Mouse (Mus musculus): ENCODE measurements around the gene Dhx37. TPM values are rescaled to one million over a fixed set of nuclear protein-coding genes. Genes with fewer than 3 reads are reported as not detected.
"Not testable (repeated sequence)": the region's sequence is repeated elsewhere in the genome, so short reads cannot be mapped to it uniquely, and the experiment has no call there.

The Dhx37 gene
- polyA plus RNA-seq, 1 experiment from 2014 or later, result 12.9 TPM

DNA sequence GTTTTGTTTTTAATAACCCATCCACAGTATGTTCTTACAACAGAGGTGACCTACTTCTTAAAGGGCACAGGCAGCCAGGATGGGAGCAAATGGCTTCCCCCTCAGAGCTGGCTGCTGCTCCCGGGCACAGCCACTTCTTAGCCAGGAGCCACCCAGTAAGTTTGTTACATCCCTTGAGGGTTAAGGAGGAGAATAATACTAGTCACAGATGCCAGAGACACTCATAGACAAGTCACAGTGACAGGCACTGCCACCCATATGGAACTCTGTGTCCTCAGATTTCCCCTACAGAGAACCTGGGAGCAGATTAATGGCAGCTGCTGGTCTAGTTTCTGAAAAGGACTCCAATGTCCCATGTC lies 41.3 kb downstream of the Dhx37 start:
- 39% methylated on average over 1 of the region's 1 CpGs for WGBS
- H3K4me3 ChIP-seq, result peak overlapping the region; percentile 14; the same call in 1 of the 2 replicates
- H3K9ac ChIP-seq, result peak overlapping the region; percentile 53
- H3K27ac ChIP-seq, result peak overlapping the region; percentile 99
- H3K36me3 ChIP-seq, result peaks cover 4% of the 10 kb centered on the region; the same call in 1 of the 2 replicates
- no peak for ATAC-seq (ENCODE audit: low FRiP score, low read depth)
- peaks cover 35% of the 10 kb centered on the region for H3K4me1 ChIP-seq
- H3K4me2 ChIP-seq (replicated peaks), result peak overlapping the region; percentile 70
- H3K27me3 ChIP-seq, result no peaks in the 10 kb centered on the region; the same call in 1 of the 2 replicates
- H3K9me3 ChIP-seq, result no peaks in the 10 kb centered on the region

GRCm38 (mm10) chr5:125392176-125392575 lies 41.7 kb downstream of the Dhx37 start:
- not testable (repeated sequence) for H3K36me3 ChIP-seq; ATAC-seq (ENCODE audit: low FRiP score, low read depth); H3K9ac ChIP-seq; H3K9me3 ChIP-seq; H3K27me3 ChIP-seq; H3K4me2 ChIP-seq (replicated peaks); H3K4me3 ChIP-seq
- WGBS, result 93% methylated on average over 4 of the region's 4 CpGs
- Histone ChIP-seq H3K27ac (peak overlapping the region; percentile 99), H3K4me1 (peaks cover 35% of the 10 kb centered on the region)

DNA sequence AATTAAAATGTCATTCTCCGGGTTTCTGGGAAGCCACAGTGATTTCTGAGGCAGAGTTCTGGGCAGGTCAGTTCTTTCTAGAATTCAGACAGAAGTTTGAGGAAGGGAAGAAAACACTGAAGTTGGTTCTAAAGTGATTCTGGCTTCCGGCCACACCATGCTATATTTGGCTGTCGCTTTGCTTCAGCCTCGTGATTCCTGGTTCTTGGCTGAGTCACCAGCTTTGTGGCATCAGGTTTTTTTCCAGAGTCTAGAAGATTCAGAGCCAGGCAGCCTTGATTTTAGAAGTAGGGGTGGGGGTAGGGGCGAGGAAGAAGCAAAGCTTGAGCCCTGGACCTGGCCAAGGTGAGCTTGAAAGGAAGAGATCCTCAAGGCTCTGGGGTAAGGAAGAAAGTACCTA lies 42.3 kb downstream of the Dhx37 start:
- Histone ChIP-seq H3K27ac (no peak overlapping the region; the same call in 1 of the 2 replicates), H3K4me2 (replicated peaks) (no peak overlapping the region), H3K4me3 (no peak overlapping the region), H3K4me1 (peaks cover 35% of the 10 kb centered on the region), H3K9me3 (no peaks in the 10 kb centered on the region), H3K9ac (no peak overlapping the region), H3K27me3 (no peaks in the 10 kb centered on the region), H3K36me3 (peaks cover 4% of the 10 kb centered on the region; the same call in 1 of the 2 replicates)
- no peak for ATAC-seq (ENCODE audit: low FRiP score, low read depth)
- WGBS, result 85% methylated on average over 5 of the region's 5 CpGs

DNA sequence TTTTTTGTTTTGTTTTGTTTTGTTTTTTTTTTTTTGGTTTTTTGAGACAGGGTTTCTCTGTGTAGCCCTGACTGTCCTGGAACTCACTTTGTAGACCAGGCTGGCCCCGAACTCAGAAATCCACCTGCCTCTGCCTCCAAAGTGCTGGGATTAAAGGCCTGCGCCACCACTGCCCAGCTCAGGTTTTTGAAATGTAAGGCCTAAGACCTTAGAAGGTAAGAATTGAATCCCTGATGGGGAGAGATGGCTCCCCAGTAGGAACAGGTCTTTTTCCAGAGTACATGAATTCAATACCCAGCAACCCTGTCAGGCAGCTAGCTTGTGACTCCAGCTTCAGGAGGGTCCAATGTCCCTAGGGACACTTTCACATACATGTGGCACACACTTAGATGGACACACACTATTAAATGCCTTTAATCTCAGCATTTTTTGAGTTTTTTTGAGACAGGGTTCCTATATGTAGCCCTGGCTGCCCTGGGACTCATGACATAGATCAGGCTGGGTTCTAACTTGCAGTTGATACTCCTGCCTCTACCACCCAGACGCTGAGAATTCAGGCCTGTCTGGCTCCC lies 42.9 kb downstream of the Dhx37 start:
- 97% methylated on average over 3 of the region's 3 CpGs for WGBS
- peak overlapping the region; percentile 22; the same call in 1 of the 2 replicates for H3K27ac ChIP-seq
- no peak overlapping the region for H3K4me3 ChIP-seq
- no peak for ATAC-seq (ENCODE audit: low FRiP score, low read depth)
- H3K27me3 ChIP-seq, result no peaks in the 10 kb centered on the region
- H3K36me3 ChIP-seq, result peaks cover 4% of the 10 kb centered on the region
- no peak overlapping the region for H3K4me2 ChIP-seq (replicated peaks)
- H3K9ac ChIP-seq, result no peak overlapping the region
- no peaks in the 10 kb centered on the region for H3K9me3 ChIP-seq
- peaks cover 35% of the 10 kb centered on the region for H3K4me1 ChIP-seq

- Histone ChIP-seq H3K9ac (peak within 1 kb of the TSS; percentile 99), H3K4me1 (peaks cover 35% of the 10 kb centered on the region), H3K27me3 (no peaks in the 10 kb centered on the region), H3K9me3 (no peaks in the 10 kb centered on the region), H3K4me2 (replicated peaks) (peak within 1 kb of the TSS; percentile 99), H3K27ac (peak within 1 kb of the TSS; percentile 92), H3K36me3 (peaks cover 16% of the 10 kb centered on the region), H3K4me3 (peak within 1 kb of the TSS; percentile 100)
- ATAC-seq (ENCODE audit: low FRiP score, low read depth), result peak; percentile 67
- 1% methylated on average over 69 of the region's 69 CpGs for WGBS
Measured at GRCm38 (mm10) chr5:125389579-125390441, 44.1 kb downstream of the Dhx37 start, which contains the start of gene Ubc. TSS of gene Ubc (minus strand) at chr5:125390202.

DNA sequence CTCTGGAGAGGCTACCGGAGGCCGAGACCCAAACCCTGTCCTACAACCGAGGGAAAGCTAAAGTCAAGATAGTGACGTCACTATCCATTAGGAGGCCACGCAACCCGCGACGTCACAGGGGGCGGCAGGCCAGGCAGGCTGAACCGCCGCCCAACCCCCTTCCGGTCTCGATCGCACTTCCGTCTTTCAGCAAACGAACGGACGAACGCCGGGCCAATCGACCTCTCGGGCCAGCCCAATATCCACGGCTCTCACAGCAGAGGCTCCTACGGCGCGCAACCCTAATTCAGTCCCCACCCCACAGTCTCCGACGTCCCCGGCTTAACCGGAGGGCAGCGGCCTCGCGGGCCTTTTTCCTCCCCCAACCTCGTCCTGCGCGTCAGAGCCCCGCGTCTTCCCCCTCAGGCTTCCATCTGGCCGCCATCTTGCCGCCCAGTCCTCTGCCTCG lies 44.8 kb downstream of the Dhx37 start, which contains the start of gene Gm10382:
Gm10382 (plus strand) TSS at position 192 of the 448 bp plus-strand sequence.
- Histone ChIP-seq H3K4me3 (peak within 1 kb of the TSS; percentile 100), H3K4me1 (peaks cover 28% of the 10 kb centered on the region), H3K4me2 (replicated peaks) (peak within 1 kb of the TSS; percentile 99), H3K27me3 (no peaks in the 10 kb centered on the region), H3K9ac (peak within 1 kb of the TSS; percentile 99), H3K9me3 (no peaks in the 10 kb centered on the region), H3K27ac (peak within 1 kb of the TSS; percentile 92), H3K36me3 (peaks cover 23% of the 10 kb centered on the region)
- peak; percentile 3; the same call in 1 of the 2 replicates for ATAC-seq (ENCODE audit: low FRiP score, low read depth)
- under 1% methylated on average over 39 of the region's 41 CpGs for WGBS

DNA sequence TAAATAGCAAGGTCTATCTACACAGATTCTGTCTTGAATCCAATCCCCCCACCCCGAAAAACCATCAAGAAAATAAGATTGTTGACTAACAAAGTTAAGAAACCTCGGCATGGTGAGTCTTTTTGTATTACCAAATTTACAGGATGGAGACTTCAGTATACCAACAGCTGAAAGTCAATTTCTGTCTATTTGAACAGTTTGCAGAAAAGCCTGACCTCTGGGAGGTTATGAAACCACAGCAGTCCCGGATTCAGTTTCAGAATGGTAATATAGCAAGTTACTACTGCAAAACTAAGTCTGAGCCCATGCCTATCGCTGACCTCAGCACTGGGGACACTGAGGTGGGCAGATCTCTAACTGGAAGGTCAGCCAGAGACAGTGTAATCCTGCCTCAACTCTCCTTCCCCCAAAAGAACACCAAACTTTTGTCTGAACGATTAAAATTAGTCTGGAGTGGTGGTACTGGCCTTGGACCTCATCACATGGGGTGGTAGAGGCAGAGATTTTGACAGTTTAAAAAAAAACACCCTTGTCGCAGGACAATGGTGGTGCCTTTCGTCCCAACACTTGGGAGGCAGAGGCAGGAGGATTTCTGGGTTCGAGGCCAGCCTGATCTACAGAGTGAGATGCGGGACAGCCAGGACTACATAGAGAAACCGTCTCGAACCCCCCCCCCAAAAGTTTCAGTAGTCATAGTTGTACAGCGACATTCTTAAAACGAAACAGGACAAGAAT lies 45.4 kb downstream of the Dhx37 start:
- 32% methylated on average over 13 of the region's 13 CpGs for WGBS
- Histone ChIP-seq H3K4me1 (peaks cover 22% of the 10 kb centered on the region), H3K27me3 (no peaks in the 10 kb centered on the region), H3K4me2 (replicated peaks) (peak overlapping the region; percentile 99), H3K27ac (no peak overlapping the region), H3K9ac (peak overlapping the region; percentile 99), H3K4me3 (peak overlapping the region; percentile 100), H3K36me3 (peaks cover 29% of the 10 kb centered on the region), H3K9me3 (no peaks in the 10 kb centered on the region)
- no peak for ATAC-seq (ENCODE audit: low FRiP score, low read depth)

GRCm38 (mm10) chr5:125387295-125387694 lies 46.6 kb downstream of the Dhx37 start:
- not testable (repeated sequence) for H3K4me3 ChIP-seq; H3K9me3 ChIP-seq; H3K4me2 ChIP-seq (replicated peaks); H3K9ac ChIP-seq; ATAC-seq (ENCODE audit: low FRiP score, low read depth); H3K27me3 ChIP-seq; H3K27ac ChIP-seq
- WGBS, result 93% methylated on average over 5 of the region's 6 CpGs
- Histone ChIP-seq H3K4me1 (peaks cover 14% of the 10 kb centered on the region), H3K36me3 (peaks cover 34% of the 10 kb centered on the region)

DNA sequence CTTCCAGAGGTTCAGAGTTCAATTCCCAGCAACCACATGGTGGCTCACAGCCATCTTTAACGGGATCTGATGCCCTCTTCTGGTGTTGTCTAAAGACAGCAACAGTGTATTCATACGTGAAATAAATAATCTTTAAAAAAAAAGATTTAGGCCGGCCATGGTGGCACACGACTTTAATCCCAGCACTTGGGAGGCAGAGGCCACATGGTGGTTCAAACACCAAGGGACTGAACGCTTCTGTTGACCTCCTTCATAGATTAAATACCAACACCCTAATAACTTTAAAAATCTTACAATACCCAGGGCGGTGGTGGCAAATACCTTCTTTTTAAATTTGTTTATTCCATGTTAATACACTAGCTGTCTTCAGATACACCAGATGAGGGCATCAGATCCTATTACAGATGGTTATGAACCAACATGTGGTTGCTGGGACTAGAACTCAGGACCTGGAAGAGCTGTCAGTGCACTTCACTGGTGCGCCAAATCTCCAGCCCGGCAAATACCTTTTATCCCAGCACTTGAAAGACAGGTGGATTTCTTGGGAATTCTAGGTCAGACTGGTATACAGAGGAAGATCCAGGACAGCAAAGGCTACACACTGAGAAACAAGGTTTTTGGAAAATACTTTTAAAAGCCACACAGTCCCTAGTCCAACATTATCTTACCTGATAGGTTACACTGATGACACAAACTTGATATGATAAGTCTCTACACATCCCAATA lies 48.5 kb downstream of the Dhx37 start:
- H3K9me3 ChIP-seq, result no peaks in the 10 kb centered on the region
- H3K4me1 ChIP-seq, result peaks cover 14% of the 10 kb centered on the region
- no peak overlapping the region for H3K4me3 ChIP-seq
- no peak overlapping the region for H3K9ac ChIP-seq
- peak overlapping the region; percentile 14; the same call in 1 of the 2 replicates for H3K4me2 ChIP-seq (replicated peaks)
- no peak overlapping the region for H3K27ac ChIP-seq
- no peaks in the 10 kb centered on the region for H3K27me3 ChIP-seq
- 83% methylated on average over 8 of the region's 8 CpGs for WGBS
- H3K36me3 ChIP-seq, result peaks cover 34% of the 10 kb centered on the region
- ATAC-seq (ENCODE audit: low FRiP score, low read depth), result no peak

GRCm38 (mm10) chr5:125384512-125385214 lies 49.3 kb downstream of the Dhx37 start:
- no peak overlapping the region for H3K9ac ChIP-seq
- no peak overlapping the region for H3K4me3 ChIP-seq
- no peak for ATAC-seq (ENCODE audit: low FRiP score, low read depth)
- H3K4me1 ChIP-seq, result peaks cover 14% of the 10 kb centered on the region
- WGBS, result 89% methylated on average over 2 of the region's 2 CpGs
- H3K27ac ChIP-seq, result no peak overlapping the region
- H3K36me3 ChIP-seq, result peaks cover 34% of the 10 kb centered on the region
- no peaks in the 10 kb centered on the region for H3K27me3 ChIP-seq
- H3K9me3 ChIP-seq, result no peaks in the 10 kb centered on the region
- H3K4me2 ChIP-seq (replicated peaks), result no peak overlapping the region

Data from limb, embryonic 13.5 days (tissue).